Mouse (Mus musculus) heart, postnatal 0 days (tissue): ENCODE data around the gene Sfxn3. TPM values are rescaled to one million over a fixed set of nuclear protein-coding genes. Genes with fewer than 3 reads are reported as not detected.
A peak's percentile ranks its signal among the peaks of the same experiment; 100 is the strongest.

ENCODE experiments used
- ATAC-seq: fragments of 200-750 bp; cut with Nextera tagmentation; 2 replicates; pipeline ENCODE4 v1.8.0; 2017; ENCODE audit warnings: low read depth, moderate number of reproducible peaks, moderate library complexity; ENCODE audit not compliant: insufficient read depth
- DNase-seq: peaks from one replicate; pipeline ENCODE4 v3.0.0-alpha.2; 2016; ENCODE audit warnings: low spot score
- H3K27ac ChIP-seq: fragments of 300-500 bp; sonication (generic); 2 replicates; pipeline ENCODE4 v1.5.1; 2014; ENCODE audit warnings: low read depth, mild to moderate bottlenecking
- H3K27me3 ChIP-seq: fragments of 300-500 bp; sonication (generic); 2 replicates; pipeline ENCODE4 v1.6.1; 2014; ENCODE audit warnings: low read length, mixed read lengths; ENCODE audit not compliant: control insufficient read depth, insufficient read depth
- H3K36me3 ChIP-seq: fragments of 300-500 bp; sonication (generic); replicated peaks from 2 replicates; pipeline ENCODE4 v1.6.1; 2014; ENCODE audit warnings: low read length, mixed read lengths; ENCODE audit not compliant: control insufficient read depth, insufficient read depth
- H3K4me1 ChIP-seq: fragments of 300-500 bp; sonication (generic); 2 replicates; pipeline ENCODE4 v1.6.1; 2014; ENCODE audit warnings: antibody characterized with exemption; ENCODE audit not compliant: control insufficient read depth, insufficient read depth
- H3K4me2 ChIP-seq: fragments of 300-500 bp; sonication (generic); 2 replicates; pipeline ENCODE4 v1.6.1; 2014; ENCODE audit warnings: low read depth, mild to moderate bottlenecking, low read length, moderate library complexity
- H3K4me3 ChIP-seq: fragments of 300-500 bp; sonication (generic); 2 replicates; pipeline ENCODE4 v1.5.1; 2014; ENCODE audit warnings: low read depth, low read length
- H3K9ac ChIP-seq: fragments of 300-500 bp; sonication (generic); replicated peaks from 2 replicates; pipeline ENCODE4 v1.6.1; 2014; ENCODE audit warnings: low read depth, low read length, mixed read lengths
- H3K9me3 ChIP-seq: fragments of 300-500 bp; sonication (generic); replicated peaks from 2 replicates; pipeline ENCODE4 v1.6.1; 2016; ENCODE audit warnings: low read length; ENCODE audit not compliant: control insufficient read depth
- CTCF ChIP-seq: IDR thresholded peaks from 2 replicates; pipeline ENCODE4 v1.5.1; 2016; ENCODE audit warnings: antibody characterized with exemption, control low read depth, low read depth
- EP300 ChIP-seq: IDR thresholded peaks from 2 replicates; pipeline ENCODE4 v1.6.1; 2016; ENCODE audit warnings: antibody characterized with exemption, low read depth
- WGBS: fragments of 180-500 bp; shearing (Covaris S2); extraction: QIAGEN DNeasy Blood & Tissue Kit; methylation state at CpG from one replicate; pipeline ENCODE4 v1.1.7; 2014; 5-methylcytosine and 5-hydroxymethylcytosine counted together
- polyA plus RNA-seq: library from polyadenylated mRNA; unstranded; fragments of >200 nt; fragmentation: Nextera tagmentation; extraction: Ambion mirVana; gene quantifications from 2 replicates; pipeline ENCODE4 v1.2.1, GENCODE M21; 2015
- total RNA-seq: library from RNA; depleted of rRNA; stranded (reverse); fragments of >200 nt; gene quantifications from 2 replicates; pipeline ENCODE4 v1.2.3, GENCODE M21; 2014; ENCODE audit warnings: low replicate concordance

Sfxn3 gene
- total and polyA plus RNA-seq, 2 experiments from 2014 or later: 12.4 to 12.8 TPM

DNA sequence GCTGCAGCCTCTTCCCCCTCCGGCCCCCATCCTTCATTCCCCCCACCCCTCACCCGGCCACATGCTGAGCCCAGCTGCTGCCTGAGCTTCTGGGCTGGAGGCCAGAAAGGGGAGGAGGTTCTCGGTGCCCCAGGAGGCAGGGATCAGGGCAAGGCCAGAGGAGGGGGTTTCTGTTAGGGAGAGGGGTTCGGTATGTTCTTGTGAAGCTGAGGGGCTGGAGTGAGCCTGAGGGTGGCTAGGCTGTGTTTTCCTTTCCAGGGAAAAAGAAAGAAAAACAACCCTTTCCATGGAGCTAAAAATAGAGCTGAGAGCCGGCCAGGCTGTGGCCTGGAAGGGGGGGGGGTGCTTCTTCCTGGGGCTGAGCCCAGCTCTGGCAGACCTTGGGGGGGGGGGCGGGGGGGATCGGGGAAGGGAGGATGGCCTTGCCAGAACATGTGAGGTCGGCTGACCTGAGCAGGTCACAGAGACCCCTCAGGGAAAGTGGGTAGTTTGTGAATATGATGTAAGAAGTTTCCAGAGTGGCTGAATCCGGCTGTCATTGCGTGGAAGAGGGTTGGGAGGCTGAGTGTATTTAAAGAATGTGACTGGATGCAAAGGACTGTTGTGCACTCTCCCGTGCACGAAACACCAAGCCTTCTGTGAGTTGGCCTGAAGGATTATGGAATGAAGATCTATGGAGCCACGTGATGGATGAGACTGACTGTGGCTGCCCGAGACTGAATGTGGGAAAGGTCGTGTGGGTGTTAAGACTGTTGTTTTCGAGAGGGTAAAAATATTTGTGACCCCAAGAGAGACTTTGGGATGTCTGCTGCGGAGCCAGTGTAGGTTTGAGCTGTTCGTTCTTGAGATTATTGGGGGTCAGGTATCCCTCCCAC, 30.7 kb upstream of the Sfxn3 start:
- peaks cover 9% of the 10 kb centered on the region; the same call in 1 of the 2 replicates for H3K36me3 ChIP-seq
- peak overlapping the region; percentile 73 for H3K4me3 ChIP-seq
- peak overlapping the region; percentile 94 for H3K9ac ChIP-seq
- TF ChIP-seq CTCF (no peak), EP300 (no peak)
- H3K4me1 ChIP-seq: peaks cover 24% of the 10 kb centered on the region
- peak overlapping the region; percentile 97 for H3K27ac ChIP-seq
- ATAC-seq (peak; percentile 47), DNase-seq (peak; percentile 89)
- H3K4me2 ChIP-seq: peak overlapping the region; percentile 91
- H3K27me3 ChIP-seq: no peaks in the 10 kb centered on the region
- WGBS: under 1% methylated on average over 17 of the region's 18 CpGs
- H3K9me3 ChIP-seq: no peaks in the 10 kb centered on the region

DNA sequence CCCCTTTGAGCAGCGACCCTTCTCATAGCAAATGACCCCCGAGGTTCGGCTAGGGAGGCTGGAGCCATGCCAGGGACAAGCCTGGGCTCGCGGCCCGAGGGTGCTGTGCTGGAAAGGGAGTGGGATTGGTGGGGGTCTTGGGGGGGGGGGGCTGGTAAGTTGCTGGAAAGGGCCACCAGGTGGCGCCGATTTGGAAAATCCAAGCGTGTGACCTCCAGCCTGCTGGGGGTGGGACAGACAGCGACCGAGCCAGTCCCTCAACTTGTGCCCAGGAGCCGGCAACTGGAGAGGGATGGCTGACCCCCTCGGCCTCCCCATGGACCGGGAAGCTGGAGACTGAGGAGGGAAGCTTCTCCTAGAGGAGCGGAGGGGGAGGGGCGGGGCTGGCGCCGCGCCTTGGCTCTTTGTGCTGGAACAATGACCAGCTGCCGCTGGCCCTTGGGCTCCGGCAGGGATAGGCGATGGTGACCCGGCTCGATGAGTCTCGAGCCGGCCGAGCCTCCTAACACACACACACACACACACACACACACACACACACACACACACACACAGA, 30.0 kb upstream of the Sfxn3 start:
- H3K4me2 ChIP-seq: peak overlapping the region; percentile 91
- H3K36me3 ChIP-seq: peaks cover 2% of the 10 kb centered on the region; the same call in 1 of the 2 replicates
- TF ChIP-seq CTCF (peak; percentile 33), EP300 (0 out of 2 replicates have a peak, but pooled peaks have one; percentile 25)
- WGBS: 0% methylated on average over 25 of the region's 27 CpGs
- no peaks in the 10 kb centered on the region for H3K27me3 ChIP-seq
- H3K9ac ChIP-seq: peak overlapping the region; percentile 94
- peaks cover 26% of the 10 kb centered on the region for H3K4me1 ChIP-seq
- H3K4me3 ChIP-seq: peak overlapping the region; percentile 73
- DNase-seq (peak; percentile 89), ATAC-seq (peak; percentile 56)
- peak overlapping the region; percentile 97 for H3K27ac ChIP-seq
- no peaks in the 10 kb centered on the region for H3K9me3 ChIP-seq

- peak overlapping the region; percentile 97 for H3K27ac ChIP-seq
- peak; percentile 78 for DNase-seq
- H3K9me3 ChIP-seq: no peaks in the 10 kb centered on the region
- H3K27me3 ChIP-seq: no peaks in the 10 kb centered on the region
- H3K36me3 ChIP-seq: peaks cover 6% of the 10 kb centered on the region; the same call in 1 of the 2 replicates
- WGBS: 1% methylated on average over 42 of the region's 48 CpGs
- peak overlapping the region; percentile 94 for H3K9ac ChIP-seq
- peak; percentile 77 for ATAC-seq
- H3K4me2 ChIP-seq: peak overlapping the region; percentile 91
- H3K4me1 ChIP-seq: peaks cover 26% of the 10 kb centered on the region
- TF ChIP-seq CTCF (no peak), EP300 (no peak)
- H3K4me3 ChIP-seq: peak overlapping the region; percentile 73
These were observed 29.4 kb upstream of the Sfxn3 start for GRCm38 (mm10) chr19:45017909-45018308.

GRCm38 (mm10) chr19:45018351-45018831, 28.9 kb upstream of the Sfxn3 start:
- Histone ChIP-seq H3K4me3 (peak overlapping the region; percentile 73), H3K27ac (peak overlapping the region; percentile 97), H3K9ac (peak overlapping the region; percentile 94), H3K27me3 (no peaks in the 10 kb centered on the region), H3K4me1 (peaks cover 26% of the 10 kb centered on the region), H3K4me2 (peak overlapping the region; percentile 91), H3K36me3 (peaks cover 7% of the 10 kb centered on the region), H3K9me3 (no peaks in the 10 kb centered on the region)
- ATAC-seq (no peak), DNase-seq (no peak)
- no peak for TF ChIP-seq CTCF
- TF ChIP-seq EP300: no peak
- 2% methylated on average over 13 of the region's 13 CpGs for WGBS

- TF ChIP-seq CTCF (no peak), EP300 (no peak)
- Histone ChIP-seq H3K27ac (peak overlapping the region; percentile 27; the same call in 1 of the 2 replicates), H3K36me3 (peaks cover 24% of the 10 kb centered on the region), H3K9ac (0 out of 2 replicates have a peak overlapping the region, but pooled peaks have one; percentile 29), H3K4me3 (peak overlapping the region; percentile 4; the same call in 1 of the 2 replicates), H3K4me2 (peak overlapping the region; percentile 42), H3K27me3 (no peaks in the 10 kb centered on the region), H3K9me3 (no peaks in the 10 kb centered on the region), H3K4me1 (peaks cover 17% of the 10 kb centered on the region)
- ATAC-seq: no peak
- DNase-seq: peak; percentile 66
- WGBS: 42% methylated on average over 6 of the region's 6 CpGs
These were observed 27.0 kb upstream of the Sfxn3 start for GRCm38 (mm10) chr19:45020348-45020747.
